Mouse (Mus musculus) B cell, adult 2 months (primary cell): ENCODE data around the gene LTO1.

Experiments
- DNase-seq, 2 experiments: peaks; one replicate each; pipeline ENCODE4 v3.0.0; 2022

LTO1 gene

DNA sequence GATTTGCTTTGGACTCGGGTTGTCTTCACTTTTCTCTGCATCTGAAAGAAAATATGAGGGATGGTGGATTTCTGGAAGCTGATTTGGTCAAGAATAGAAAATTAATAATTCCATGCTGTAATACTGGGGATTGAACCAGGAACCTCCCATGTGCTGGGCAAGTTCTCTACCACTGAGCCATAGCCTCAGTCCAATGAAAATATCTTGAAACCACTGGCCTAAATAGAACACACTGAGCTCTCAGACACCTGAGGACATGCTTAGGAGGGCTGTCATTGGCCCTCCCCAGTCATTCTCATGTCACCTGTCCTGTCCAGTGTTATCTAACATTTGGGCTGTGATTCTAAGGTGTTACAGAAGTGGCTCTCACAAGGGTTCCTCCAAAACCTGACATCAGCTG, 3.8 kb upstream of the LTO1 start:
- no peak for DNase-seq

- no peak for DNase-seq
Measured at GRCm38 (mm10) chr7:144912897-144913296, 2.0 kb upstream of the LTO1 start.

DNA sequence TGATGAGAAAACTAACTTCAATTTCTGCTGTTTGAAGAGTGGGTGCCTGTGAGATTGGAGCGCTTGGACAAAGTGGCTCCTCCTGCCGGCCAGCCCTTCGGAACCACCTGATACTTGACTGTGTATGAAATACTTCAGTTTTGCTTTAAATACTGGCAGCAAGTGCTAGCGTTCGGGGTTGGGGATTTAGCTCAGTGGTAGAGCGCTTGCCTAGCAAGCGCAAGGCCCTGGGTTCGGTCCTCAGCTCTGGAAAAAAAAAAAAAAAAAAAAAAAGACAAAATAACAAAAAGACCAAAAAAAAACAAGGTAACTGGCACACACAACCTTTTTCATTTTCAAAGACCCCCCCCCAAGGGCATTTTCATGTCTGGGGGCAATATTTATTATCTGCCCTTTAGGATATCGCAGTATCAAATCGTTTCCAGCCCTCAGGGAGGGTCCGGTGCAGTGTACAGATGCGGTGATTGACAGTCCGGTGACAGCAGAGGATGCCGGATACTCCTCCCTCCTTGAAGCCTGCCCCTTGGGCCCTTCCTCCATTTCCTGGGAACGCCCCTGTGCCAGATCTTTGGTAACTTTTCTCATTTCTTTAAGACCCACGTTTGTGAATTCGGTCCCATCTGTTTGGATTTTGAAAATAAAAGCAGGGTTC, 478 bp upstream of the LTO1 start:
- DNase-seq, result peak; percentile 31 to 40

DNA sequence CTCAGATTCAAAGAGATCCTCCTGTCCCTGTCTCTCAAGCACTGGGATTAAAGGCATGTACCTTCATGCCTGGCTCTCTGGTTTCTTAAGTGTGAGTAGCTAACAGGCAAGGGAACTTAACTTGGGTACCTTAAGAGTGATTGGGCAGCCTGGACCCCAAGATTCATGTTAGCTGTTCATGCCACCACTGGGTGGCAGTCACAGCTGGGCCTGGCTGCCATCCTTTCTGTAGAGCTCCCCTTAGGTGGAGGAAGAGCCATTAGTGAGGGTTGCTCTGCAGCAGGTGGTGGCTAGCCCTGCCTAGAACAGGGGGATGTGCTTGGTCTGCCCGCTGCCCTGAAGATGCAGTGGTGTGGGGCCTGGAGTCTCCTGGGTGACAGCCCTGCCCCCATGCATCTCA, 3.9 kb downstream of the LTO1 start:
- no peak for DNase-seq

DNA sequence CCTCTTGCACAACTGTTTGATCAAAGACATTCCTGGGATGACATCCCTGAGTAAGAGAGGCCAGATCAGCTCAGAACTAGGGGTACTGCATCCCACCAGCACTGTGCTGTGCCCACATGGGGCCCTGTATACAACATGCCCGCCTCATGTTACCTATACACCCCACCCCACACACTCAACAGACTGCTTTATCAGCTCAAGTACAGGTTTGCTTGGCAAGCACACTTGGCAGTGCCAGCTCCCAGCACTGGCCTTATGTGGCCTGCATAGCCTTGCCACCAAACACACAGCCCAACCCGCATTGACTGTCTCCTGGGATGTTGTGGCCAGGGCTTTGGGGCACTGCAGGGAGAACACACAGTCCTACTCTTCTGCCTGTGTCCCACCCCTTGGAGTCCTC, 12.7 kb downstream of the LTO1 start:
- no peak for DNase-seq

- no peak for DNase-seq
Measured at GRCm38 (mm10) chr7:144928009-144928888, 13.3 kb downstream of the LTO1 start.

GRCm38 (mm10) chr7:144928889-144929210, 13.9 kb downstream of the LTO1 start:
- no peak for DNase-seq

- DNase-seq, result no peak
Measured at GRCm38 (mm10) chr7:144929506-144929905, 14.6 kb downstream of the LTO1 start.

DNA sequence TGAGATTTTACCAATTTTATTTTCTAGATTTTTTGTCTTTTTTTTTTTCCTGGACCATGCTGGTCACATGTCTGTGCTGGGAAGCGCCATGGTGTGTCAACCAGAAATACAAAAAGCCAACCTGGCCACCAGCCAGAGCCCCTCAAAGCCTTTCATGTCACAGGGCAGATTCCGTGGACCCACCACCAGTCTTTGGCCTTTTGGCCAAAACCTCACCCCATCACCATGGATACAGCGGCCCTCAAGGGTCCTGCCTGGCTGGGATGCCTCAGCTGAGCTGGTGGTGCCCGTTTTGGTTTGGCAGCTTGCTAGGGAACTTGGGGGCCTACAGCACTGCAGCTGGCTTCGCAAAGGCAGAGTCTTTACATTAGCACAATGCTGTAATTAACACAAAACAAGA, 15.0 kb downstream of the LTO1 start:
- no peak for DNase-seq

DNA sequence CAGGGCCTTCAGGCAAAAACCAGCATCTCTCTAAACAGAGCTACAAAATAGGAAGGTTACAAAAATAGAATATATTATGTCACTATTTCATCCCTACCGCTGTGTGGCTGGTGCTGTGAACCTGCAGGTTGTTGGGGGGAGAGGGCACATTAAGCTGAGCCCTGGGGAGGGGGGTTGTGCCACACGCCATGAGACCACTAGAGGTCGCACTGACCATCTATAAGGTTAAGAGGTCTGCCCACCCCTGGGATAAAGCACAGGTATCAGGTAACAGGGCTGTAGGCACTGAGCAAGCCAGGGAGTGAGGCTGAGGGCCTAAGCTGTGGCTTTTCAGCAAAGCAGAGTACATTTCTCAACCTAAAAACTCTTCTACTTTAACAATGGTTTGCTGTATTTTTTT, 16.9 kb downstream of the LTO1 start:
- peak; percentile 57 to 63 for DNase-seq

DNA sequence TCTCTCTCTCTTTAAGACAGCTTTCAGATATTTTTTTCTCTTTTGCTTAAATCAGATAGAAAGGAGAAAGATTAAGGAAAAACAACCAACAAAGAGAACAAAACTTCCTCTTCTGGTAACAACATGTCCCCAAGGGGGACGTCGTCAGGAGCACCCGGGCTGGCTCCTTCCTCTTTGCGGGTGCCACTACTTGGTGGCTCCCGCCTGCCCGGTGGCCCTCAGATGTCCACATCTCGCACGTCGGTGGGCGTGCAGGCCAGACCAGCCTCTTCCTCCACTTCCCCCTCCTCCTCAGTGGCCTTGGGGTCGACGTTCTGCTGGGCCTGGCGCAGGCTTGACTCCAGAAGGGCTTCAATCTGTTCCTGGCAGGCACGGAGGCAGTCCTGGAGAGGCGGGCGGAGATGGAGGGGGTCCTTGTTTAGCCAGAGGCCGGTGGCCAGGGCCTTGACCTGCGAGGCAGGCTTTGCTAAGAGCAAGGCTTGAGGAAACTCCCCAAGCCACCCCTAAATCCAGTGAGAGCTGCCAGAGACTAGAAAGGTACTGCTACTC, 17.6 kb downstream of the LTO1 start:
- DNase-seq, result peak; percentile 37

DNA sequence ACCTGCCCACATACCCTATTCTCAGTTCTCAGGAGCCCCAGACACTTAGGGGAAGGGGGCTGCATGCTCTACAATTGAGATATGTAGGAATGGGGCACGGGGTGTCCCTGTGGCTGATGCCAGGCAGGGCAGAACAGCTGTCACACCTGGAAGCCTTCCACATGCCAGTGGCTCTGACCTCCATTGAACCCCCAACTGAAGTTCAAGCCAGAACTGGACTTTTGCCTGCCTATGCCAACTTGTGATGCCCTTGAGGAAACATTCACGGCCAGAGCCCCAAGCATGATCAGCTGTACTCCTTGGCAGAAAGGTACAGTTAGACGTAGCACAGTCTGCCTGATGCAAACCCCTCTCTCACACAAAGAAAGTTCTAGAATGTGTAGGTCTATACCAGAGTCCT, 18.4 kb downstream of the LTO1 start:
- no peak for DNase-seq

GRCm38 (mm10) chr7:144933796-144934195, 18.9 kb downstream of the LTO1 start:
- peak in 1 of 2 experiments; percentile 21 for DNase-seq

GRCm38 (mm10) chr7:144934901-144935300, 20.0 kb downstream of the LTO1 start:
- no peak for DNase-seq

DNA sequence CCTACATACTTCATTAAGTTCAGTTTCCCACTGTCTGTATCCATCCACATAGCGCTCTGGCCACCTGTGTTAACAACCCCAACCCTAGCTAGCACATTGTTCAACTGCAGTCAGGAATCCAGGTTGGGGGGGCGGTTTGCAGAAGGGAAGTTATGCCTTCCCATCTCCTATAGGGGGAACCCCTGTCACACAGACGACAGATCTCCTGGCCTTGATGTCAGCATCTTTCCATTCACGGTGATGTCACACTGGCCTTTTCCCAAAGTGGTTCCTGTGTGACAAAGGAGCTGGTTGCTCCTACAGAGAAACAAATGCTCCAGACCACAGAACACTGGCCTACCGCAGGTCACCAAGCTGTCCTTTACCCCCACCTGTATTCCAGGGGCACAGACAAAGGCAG, 20.7 kb downstream of the LTO1 start:
- peak in 1 of 2 experiments; percentile 17 for DNase-seq

GRCm38 (mm10) chr7:144936311-144936880, 21.5 kb downstream of the LTO1 start:
- DNase-seq, result no peak

- DNase-seq, result peak; percentile 94
Measured at GRCm38 (mm10) chr7:144937490-144937889, 22.6 kb downstream of the LTO1 start.

- peak in 1 of 2 experiments; percentile 25 for DNase-seq
Measured at GRCm38 (mm10) chr7:144937899-144938517, 23.1 kb downstream of the LTO1 start.

GRCm38 (mm10) chr7:144938661-144939343, 23.9 kb downstream of the LTO1 start:
- DNase-seq, result no peak

DNA sequence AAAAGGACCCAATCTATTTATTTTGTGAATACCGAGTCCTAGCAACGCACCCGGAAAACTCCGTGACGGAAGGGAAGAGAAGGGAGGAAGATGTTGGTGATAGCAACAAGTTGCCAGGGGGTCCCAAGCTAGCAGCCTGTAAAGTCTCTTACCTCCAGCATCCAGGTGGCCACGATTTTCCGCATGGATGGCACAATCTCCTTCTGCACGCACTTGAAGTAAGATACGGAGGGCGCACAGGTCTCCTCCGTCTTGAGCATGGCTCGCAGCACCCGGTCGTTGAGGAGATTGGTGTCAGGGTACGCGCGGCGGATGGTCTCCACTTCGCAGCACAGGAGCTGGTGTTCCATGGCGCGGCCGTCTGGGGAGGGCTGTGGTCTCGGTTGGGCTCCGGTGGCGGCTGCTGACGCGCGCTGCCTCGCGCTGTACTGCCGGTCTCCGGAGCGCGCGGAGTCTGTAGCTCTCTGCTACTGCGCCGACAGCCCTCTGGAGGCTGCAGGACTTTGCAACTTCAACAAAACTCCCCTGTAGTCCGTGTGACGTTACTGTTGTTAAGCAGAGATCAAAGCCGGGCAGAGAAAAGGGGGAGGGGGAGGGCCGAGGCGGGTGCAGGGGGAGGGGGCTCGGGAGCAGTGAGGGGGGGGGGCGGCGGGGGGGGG, 24.6 kb downstream of the LTO1 start, which contains the start of gene Ccnd1:
Ccnd1 (minus strand) TSS at position 582 of the 659 bp plus-strand sequence.
- peak; percentile 48 to 50 for DNase-seq

DNA sequence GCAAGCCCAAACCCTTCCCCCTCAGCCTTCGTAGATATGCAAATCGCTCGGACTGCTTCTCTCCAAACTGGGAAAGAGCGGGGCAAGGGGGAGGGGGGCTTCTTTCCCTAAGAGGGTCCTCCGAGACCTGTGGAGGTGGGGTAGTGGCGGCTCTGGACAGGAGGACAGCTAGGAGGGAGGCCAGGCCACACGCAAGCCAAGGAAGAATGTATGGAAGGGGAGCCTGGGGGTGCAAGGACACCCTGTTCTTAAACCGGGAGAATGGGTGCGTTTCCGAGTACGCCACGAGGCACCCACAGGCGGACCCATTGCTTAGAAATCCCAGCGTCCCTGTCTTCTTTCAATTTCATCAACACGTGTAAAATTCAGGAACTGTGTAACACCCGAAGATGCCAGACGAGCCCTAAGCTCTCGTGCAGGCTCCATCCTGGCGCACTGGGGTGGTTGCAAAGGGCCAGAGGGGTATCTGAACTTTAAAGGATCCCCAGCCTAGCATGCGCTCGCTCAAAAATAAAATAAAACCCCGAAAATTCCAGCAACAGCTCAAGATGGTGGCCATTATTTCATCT, 25.2 kb downstream of the LTO1 start:
- DNase-seq, result peak; percentile 25 to 28

DNA sequence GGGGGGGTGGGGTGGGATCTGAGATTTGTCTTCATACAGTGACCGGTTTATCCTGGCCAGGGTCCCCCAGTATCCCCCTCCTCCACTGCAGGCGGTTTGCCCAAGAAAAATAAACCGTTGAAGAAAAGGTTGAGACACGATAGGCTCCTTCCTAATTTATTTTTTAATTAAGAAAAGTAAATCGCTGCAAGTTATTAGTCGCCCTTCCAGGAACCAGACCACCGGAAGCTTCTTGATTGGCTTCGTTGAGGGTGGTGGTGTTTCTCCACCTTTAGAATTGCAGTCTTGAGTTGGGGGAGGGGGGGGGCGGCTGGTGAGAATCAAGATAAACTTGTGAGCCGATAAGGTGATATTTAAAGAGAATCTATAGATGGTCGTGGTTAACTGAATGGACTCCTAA, 25.7 kb downstream of the LTO1 start:
- no peak for DNase-seq
